Mouse (Mus musculus): Measurements from ENCODE around the gene 1700018B08Rik. TPM values are rescaled to one million over a fixed set of nuclear protein-coding genes. Genes with fewer than 3 reads are reported as not detected.

1700018B08Rik gene
- not detected for total RNA-seq (2021)

GRCm38 (mm10) chr8:121544276-121544785 lies at the start of gene 1700018B08Rik:
1700018B08Rik (minus strand) TSS chr8:121544320.
- intact Hi-C loops (cut with DNase I) = no loop called here
- DNase-seq (ENCODE audit: low spot score in 2 of 2) = no peak

- DNase-seq (ENCODE audit: low spot score in 2 of 2) = no peak
- intact Hi-C loops (cut with DNase I) = no loop called here
These were observed 49.2 kb upstream of the 1700018B08Rik start for GRCm38 (mm10) chr8:121593293-121593692.

GRCm38 (mm10) chr8:121591178-121592066 lies 47.3 kb upstream of the 1700018B08Rik start:
- no peak for DNase-seq (ENCODE audit: low spot score in 2 of 2)
- intact Hi-C loops (cut with DNase I) = no loop called here

GRCm38 (mm10) chr8:121590203-121591177 lies 46.4 kb upstream of the 1700018B08Rik start, which contains the start of gene Map1lc3b:
Map1lc3b (plus strand) TSS chr8:121590361.
- intact Hi-C loops (cut with DNase I) = no loop called here
- peak; percentile 94 to 98 for DNase-seq (ENCODE audit: low spot score in 2 of 2)

GRCm38 (mm10) chr8:121589205-121589726 lies 45.1 kb upstream of the 1700018B08Rik start:
- intact Hi-C loops (cut with DNase I) = no loop called here
- DNase-seq (ENCODE audit: low spot score in 2 of 2) = no peak

- DNase-seq (ENCODE audit: low spot score in 2 of 2) = no peak
- intact Hi-C loops (cut with DNase I) = no loop called here
These were observed 44.6 kb upstream of the 1700018B08Rik start for GRCm38 (mm10) chr8:121588750-121589149.

- intact Hi-C loops (cut with DNase I) = no loop called here
- peak; percentile 100 for DNase-seq (ENCODE audit: low spot score in 2 of 2)
These were observed 41.2 kb upstream of the 1700018B08Rik start for GRCm38 (mm10) chr8:121585159-121585825.

- intact Hi-C loops (cut with DNase I) = no loop called here
- DNase-seq (ENCODE audit: low spot score in 2 of 2) = no peak
These were observed 40.6 kb upstream of the 1700018B08Rik start for GRCm38 (mm10) chr8:121584730-121585129.

- intact Hi-C loops (cut with DNase I) = no loop called here
- DNase-seq (ENCODE audit: low spot score in 2 of 2) = no peak
These were observed 39.5 kb upstream of the 1700018B08Rik start for GRCm38 (mm10) chr8:121583653-121584052.

- intact Hi-C loops (cut with DNase I) = no loop called here
These were observed 36.3 kb upstream of the 1700018B08Rik start for GRCm38 (mm10) chr8:121580465-121580864.

GRCm38 (mm10) chr8:121578676-121579451 lies 34.7 kb upstream of the 1700018B08Rik start, which contains the start of gene Fbxo31:
Fbxo31 (minus strand) TSS chr8:121578806.
- intact Hi-C loops (cut with DNase I) = loop anchor here (5.0 kb wide), 1 partner anchor 467 kb away; no protein-coding TSS in a partner anchor
- DNase-seq (ENCODE audit: low spot score in 2 of 2) = peak; percentile 91 to 93

More at GRCm38 (mm10) chr8:121580465-121580864, 36.3 kb upstream of the 1700018B08Rik start:
- DNase-seq (ENCODE audit: low spot score in 2 of 2) = no peak

- intact Hi-C loops (cut with DNase I) = loop anchor here (5.0 kb wide), 1 partner anchor 466 kb away; no protein-coding TSS in a partner anchor
- peak in 1 of 2 experiments; percentile 45 for DNase-seq (ENCODE audit: low spot score in 2 of 2)
These were observed 33.9 kb upstream of the 1700018B08Rik start for GRCm38 (mm10) chr8:121577751-121578675.

- intact Hi-C loops (cut with DNase I) = loop anchor here (5.0 kb wide), 1 partner anchor 463 kb away; no protein-coding TSS in a partner anchor
- DNase-seq (ENCODE audit: low spot score in 2 of 2) = no peak
These were observed 31.5 kb upstream of the 1700018B08Rik start for GRCm38 (mm10) chr8:121575661-121576060.

- no peak for DNase-seq (ENCODE audit: low spot score in 2 of 2)
- intact Hi-C loops (cut with DNase I) = no loop called here
These were observed 29.2 kb upstream of the 1700018B08Rik start for GRCm38 (mm10) chr8:121573275-121573674.

- intact Hi-C loops (cut with DNase I) = no loop called here
- no peak for DNase-seq (ENCODE audit: low spot score in 2 of 2)
These were observed 28.0 kb upstream of the 1700018B08Rik start for GRCm38 (mm10) chr8:121572121-121572520.

- intact Hi-C loops (cut with DNase I) = no loop called here
- DNase-seq (ENCODE audit: low spot score in 2 of 2) = no peak
These were observed 26.7 kb upstream of the 1700018B08Rik start for GRCm38 (mm10) chr8:121570801-121571200.

- DNase-seq (ENCODE audit: low spot score in 2 of 2) = peak in 1 of 2 experiments; percentile 61
- intact Hi-C loops (cut with DNase I) = no loop called here
These were observed 26.2 kb upstream of the 1700018B08Rik start for GRCm38 (mm10) chr8:121570335-121570734.

All from left cerebral cortex, postnatal 36 days (tissue).